Mouse (Mus musculus): Measurements from ENCODE around the gene Ppcs.

- TF ChIP-seq CTCF (IDR thresholded peaks at IDR 0.05; ENCODE audit: control insufficient read depth, insufficient read depth, insufficient replicate concordance, low read depth, low read length) (no peak), POLR2A (IDR thresholded peaks at IDR 0.05; ENCODE audit: control insufficient read depth, low read depth, low read length) (no peak)
Measured at GRCm38 (mm10) chr4:119425077-119425476, 2.9 kb upstream of the Ppcs start.
